Mouse (Mus musculus): ENCODE measurements at regions not wholly inside any gene's neighbourhood (a gene's known extent, or its start where the extent isn't known, plus 50 kb on each side); places are given as distances from the start of the nearest gene placed in this dataset.

- H3K9ac ChIP-seq (ENCODE audit: low read depth, low read length): no peak overlapping the region
- no peaks in the 10 kb centered on the region for H3K4me1 ChIP-seq (ENCODE audit: control insufficient read depth, insufficient read depth, low read length)
- no peak overlapping the region for H3K27ac ChIP-seq (ENCODE audit: low read depth, low read length)
- no peak for ATAC-seq (replicated peaks; ENCODE audit: insufficient number of reproducible peaks, low FRiP score, low TSS enrichment)
- no peaks in the 10 kb centered on the region for H3K36me3 ChIP-seq (ENCODE audit: control insufficient read depth, insufficient read depth, low read length)
- no peaks in the 10 kb centered on the region for H3K9me3 ChIP-seq (replicated peaks; ENCODE audit: control insufficient read depth, low read length)
- H3K27me3 ChIP-seq (ENCODE audit: control insufficient read depth, insufficient read depth, low read length): no peaks in the 10 kb centered on the region
- H3K4me3 ChIP-seq (ENCODE audit: low read depth, low read length): no peak overlapping the region
- no peak overlapping the region for H3K4me2 ChIP-seq
- WGBS (ENCODE audit: insufficient replicate concordance): 78% methylated on average over 7 of the region's 7 CpGs
These were observed 78.6 kb downstream of the Fam43a start for GRCm38 (mm10) chr16:30677896-30678707.

- Histone ChIP-seq H3K27ac (ENCODE audit: low read depth, low read length) (no peak overlapping the region), H3K27me3 (ENCODE audit: control insufficient read depth, insufficient read depth, low read length) (no peaks in the 10 kb centered on the region), H3K9me3 (replicated peaks; ENCODE audit: control insufficient read depth, low read length) (no peaks in the 10 kb centered on the region), H3K9ac (ENCODE audit: low read depth, low read length) (no peak overlapping the region), H3K4me2 (no peak overlapping the region), H3K4me1 (ENCODE audit: control insufficient read depth, insufficient read depth, low read length) (no peaks in the 10 kb centered on the region), H3K36me3 (ENCODE audit: control insufficient read depth, insufficient read depth, low read length) (no peaks in the 10 kb centered on the region), H3K4me3 (ENCODE audit: low read depth, low read length) (no peak overlapping the region)
- 78% methylated on average over 9 of the region's 9 CpGs for WGBS (ENCODE audit: insufficient replicate concordance)
- ATAC-seq (replicated peaks; ENCODE audit: insufficient number of reproducible peaks, low FRiP score, low TSS enrichment): no peak
These were observed 79.4 kb downstream of the Fam43a start for GRCm38 (mm10) chr16:30678708-30679492.

GRCm38 (mm10) chr16:30679493-30679811 lies 79.9 kb downstream of the Fam43a start:
- Histone ChIP-seq H3K4me2 (no peak overlapping the region), H3K36me3 (ENCODE audit: control insufficient read depth, insufficient read depth, low read length) (no peaks in the 10 kb centered on the region), H3K9me3 (replicated peaks; ENCODE audit: control insufficient read depth, low read length) (no peaks in the 10 kb centered on the region), H3K9ac (ENCODE audit: low read depth, low read length) (no peak overlapping the region), H3K4me1 (ENCODE audit: control insufficient read depth, insufficient read depth, low read length) (no peaks in the 10 kb centered on the region), H3K27ac (ENCODE audit: low read depth, low read length) (no peak overlapping the region), H3K27me3 (ENCODE audit: control insufficient read depth, insufficient read depth, low read length) (no peaks in the 10 kb centered on the region), H3K4me3 (ENCODE audit: low read depth, low read length) (no peak overlapping the region)
- WGBS (ENCODE audit: insufficient replicate concordance): 78% methylated on average over 3 of the region's 3 CpGs
- ATAC-seq (replicated peaks; ENCODE audit: insufficient number of reproducible peaks, low FRiP score, low TSS enrichment): no peak

GRCm38 (mm10) chr16:30681421-30681820 lies 81.9 kb downstream of the Fam43a start:
- H3K36me3 ChIP-seq (ENCODE audit: control insufficient read depth, insufficient read depth, low read length): no peaks in the 10 kb centered on the region
- no peak overlapping the region for H3K9ac ChIP-seq (ENCODE audit: low read depth, low read length)
- H3K9me3 ChIP-seq (replicated peaks; ENCODE audit: control insufficient read depth, low read length): no peaks in the 10 kb centered on the region
- no peaks in the 10 kb centered on the region for H3K4me1 ChIP-seq (ENCODE audit: control insufficient read depth, insufficient read depth, low read length)
- no peak overlapping the region for H3K27ac ChIP-seq (ENCODE audit: low read depth, low read length)
- no peaks in the 10 kb centered on the region for H3K27me3 ChIP-seq (ENCODE audit: control insufficient read depth, insufficient read depth, low read length)
- no peak for ATAC-seq (replicated peaks; ENCODE audit: insufficient number of reproducible peaks, low FRiP score, low TSS enrichment)
- no peak overlapping the region for H3K4me3 ChIP-seq (ENCODE audit: low read depth, low read length)
- H3K4me2 ChIP-seq: no peak overlapping the region
- 72% methylated on average over 4 of the region's 4 CpGs for WGBS (ENCODE audit: insufficient replicate concordance)

GRCm38 (mm10) chr16:30683986-30684385 lies 84.5 kb downstream of the Fam43a start:
- Histone ChIP-seq H3K27me3 (ENCODE audit: control insufficient read depth, insufficient read depth, low read length) (no peaks in the 10 kb centered on the region), H3K36me3 (ENCODE audit: control insufficient read depth, insufficient read depth, low read length) (no peaks in the 10 kb centered on the region), H3K9me3 (replicated peaks; ENCODE audit: control insufficient read depth, low read length) (no peaks in the 10 kb centered on the region), H3K4me3 (ENCODE audit: low read depth, low read length) (no peak overlapping the region), H3K27ac (ENCODE audit: low read depth, low read length) (no peak overlapping the region), H3K4me1 (ENCODE audit: control insufficient read depth, insufficient read depth, low read length) (no peaks in the 10 kb centered on the region), H3K4me2 (no peak overlapping the region), H3K9ac (ENCODE audit: low read depth, low read length) (no peak overlapping the region)
- WGBS (ENCODE audit: insufficient replicate concordance): 82% methylated on average over 3 of the region's 3 CpGs
- no peak for ATAC-seq (replicated peaks; ENCODE audit: insufficient number of reproducible peaks, low FRiP score, low TSS enrichment)

- Histone ChIP-seq H3K4me2 (no peak overlapping the region), H3K36me3 (ENCODE audit: control insufficient read depth, insufficient read depth, low read length) (no peaks in the 10 kb centered on the region), H3K4me3 (ENCODE audit: low read depth, low read length) (no peak overlapping the region), H3K4me1 (ENCODE audit: control insufficient read depth, insufficient read depth, low read length) (no peaks in the 10 kb centered on the region), H3K27me3 (ENCODE audit: control insufficient read depth, insufficient read depth, low read length) (no peaks in the 10 kb centered on the region), H3K9me3 (replicated peaks; ENCODE audit: control insufficient read depth, low read length) (no peaks in the 10 kb centered on the region), H3K9ac (ENCODE audit: low read depth, low read length) (no peak overlapping the region), H3K27ac (ENCODE audit: low read depth, low read length) (no peak overlapping the region)
- WGBS (ENCODE audit: insufficient replicate concordance): 40% methylated on average over 6 of the region's 6 CpGs
- ATAC-seq (replicated peaks; ENCODE audit: insufficient number of reproducible peaks, low FRiP score, low TSS enrichment): no peak
These were observed 87.0 kb downstream of the Fam43a start for GRCm38 (mm10) chr16:30686536-30686935.

- no peak overlapping the region for H3K4me3 ChIP-seq (ENCODE audit: low read depth, low read length)
- WGBS (ENCODE audit: insufficient replicate concordance): 86% methylated on average over 6 of the region's 6 CpGs
- no peak overlapping the region for H3K9ac ChIP-seq (ENCODE audit: low read depth, low read length)
- ATAC-seq (replicated peaks; ENCODE audit: insufficient number of reproducible peaks, low FRiP score, low TSS enrichment): no peak
- no peaks in the 10 kb centered on the region for H3K9me3 ChIP-seq (replicated peaks; ENCODE audit: control insufficient read depth, low read length)
- no peak overlapping the region for H3K27ac ChIP-seq (ENCODE audit: low read depth, low read length)
- H3K4me2 ChIP-seq: no peak overlapping the region
- no peaks in the 10 kb centered on the region for H3K4me1 ChIP-seq (ENCODE audit: control insufficient read depth, insufficient read depth, low read length)
- H3K27me3 ChIP-seq (ENCODE audit: control insufficient read depth, insufficient read depth, low read length): no peaks in the 10 kb centered on the region
- H3K36me3 ChIP-seq (ENCODE audit: control insufficient read depth, insufficient read depth, low read length): no peaks in the 10 kb centered on the region
These were observed 87.7 kb downstream of the Fam43a start for GRCm38 (mm10) chr16:30687225-30687624.

GRCm38 (mm10) chr16:30687682-30688081 lies 88.2 kb downstream of the Fam43a start:
- H3K9ac ChIP-seq (ENCODE audit: low read depth, low read length): no peak overlapping the region
- WGBS (ENCODE audit: insufficient replicate concordance): 73% methylated on average over 8 of the region's 8 CpGs
- no peaks in the 10 kb centered on the region for H3K27me3 ChIP-seq (ENCODE audit: control insufficient read depth, insufficient read depth, low read length)
- H3K27ac ChIP-seq (ENCODE audit: low read depth, low read length): no peak overlapping the region
- no peak overlapping the region for H3K4me2 ChIP-seq
- H3K9me3 ChIP-seq (replicated peaks; ENCODE audit: control insufficient read depth, low read length): no peaks in the 10 kb centered on the region
- no peaks in the 10 kb centered on the region for H3K4me1 ChIP-seq (ENCODE audit: control insufficient read depth, insufficient read depth, low read length)
- no peak overlapping the region for H3K4me3 ChIP-seq (ENCODE audit: low read depth, low read length)
- no peaks in the 10 kb centered on the region for H3K36me3 ChIP-seq (ENCODE audit: control insufficient read depth, insufficient read depth, low read length)
- no peak for ATAC-seq (replicated peaks; ENCODE audit: insufficient number of reproducible peaks, low FRiP score, low TSS enrichment)

All from heart, embryonic 11.5 days (tissue).